Mouse (Mus musculus): Measurements from ENCODE around the gene Wdr45. TPM values are rescaled to one million over a fixed set of nuclear protein-coding genes. Genes with fewer than 3 reads are reported as not detected.

Gene Wdr45
- polyA plus RNA-seq, 1 experiment: 77.0 TPM

GRCm38 (mm10) chrX:7775501-7776205 lies 61.5 kb downstream of the Wdr45 start:
- no peak overlapping the region for H3K27ac ChIP-seq (ENCODE audit: insufficient read depth, low read length)
- H3K4me3 ChIP-seq (ENCODE audit: insufficient read depth, low read length): no peak overlapping the region
- H3K4me1 ChIP-seq (ENCODE audit: control insufficient read depth, insufficient read depth, low read length): no peaks in the 10 kb centered on the region
- TF ChIP-seq CTCF (IDR thresholded peaks at IDR 0.05; ENCODE audit: extremely low read depth, insufficient read depth, low read length): no peak
- TF ChIP-seq POLR2A (IDR thresholded peaks at IDR 0.05; ENCODE audit: extremely low read depth, insufficient read depth, low read length): no peak

- no peaks in the 10 kb centered on the region for H3K4me1 ChIP-seq (ENCODE audit: control insufficient read depth, insufficient read depth, low read length)
- TF ChIP-seq POLR2A (IDR thresholded peaks at IDR 0.05; ENCODE audit: extremely low read depth, insufficient read depth, low read length): no peak
- TF ChIP-seq CTCF (IDR thresholded peaks at IDR 0.05; ENCODE audit: extremely low read depth, insufficient read depth, low read length): peak; percentile 63
- H3K4me3 ChIP-seq (ENCODE audit: insufficient read depth, low read length): no peak overlapping the region
- no peak overlapping the region for H3K27ac ChIP-seq (ENCODE audit: insufficient read depth, low read length)
These were observed 62.4 kb downstream of the Wdr45 start for GRCm38 (mm10) chrX:7776329-7777082.

Other genes with a start within 250 kb of the Wdr45 start
- gene Foxp3, start 140.7 kb upstream of the Wdr45 start, polyA plus RNA-seq (2012; rRNA removed): 0.04 TPM in 1 of 2 replicates, not detected in the other
- gene Ppp1r3f, start 140.1 kb upstream of the Wdr45 start, polyA plus RNA-seq (2012; rRNA removed): 13.9 and 14.2 TPM in 2 replicates
- gene Ccdc22, start 108.8 kb upstream of the Wdr45 start, polyA plus RNA-seq (2012; rRNA removed): 36.1 and 39.7 TPM in 2 replicates
- 0.17 and 0.26 TPM in 2 replicates for gene Cacna1f, start 107.2 kb upstream of the Wdr45 start, polyA plus RNA-seq (2012; rRNA removed)
- gene Syp, start 75.9 kb upstream of the Wdr45 start, polyA plus RNA-seq (2012; rRNA removed): 1,108 and 1,136 TPM in 2 replicates
- gene Prickle3, start 57.1 kb upstream of the Wdr45 start, polyA plus RNA-seq (2012; rRNA removed): 2.1 and 2.5 TPM in 2 replicates
- gene Plp2, start 42.9 kb upstream of the Wdr45 start, polyA plus RNA-seq (2012; rRNA removed): 14.5 and 16.3 TPM in 2 replicates
- 0.96 and 1.2 TPM in 2 replicates for gene Magix, start 33.1 kb upstream of the Wdr45 start, polyA plus RNA-seq (2012; rRNA removed)
- gene Gpkow, start 17.2 kb upstream of the Wdr45 start, polyA plus RNA-seq (2012; rRNA removed): 26.7 and 28.3 TPM in 2 replicates
- gene Gm45208, start 7.9 kb downstream of the Wdr45 start, polyA plus RNA-seq (2012; rRNA removed): 0.46 TPM in 1 of 2 replicates, not detected in the other
- gene Praf2, start 14.1 kb downstream of the Wdr45 start, polyA plus RNA-seq (2012; rRNA removed): 131 and 135 TPM in 2 replicates
- gene Ccdc120, start 36.6 kb downstream of the Wdr45 start, polyA plus RNA-seq (2012; rRNA removed): 23.2 and 23.9 TPM in 2 replicates
- 20.6 and 21.4 TPM in 2 replicates for gene Tfe3, start 48.2 kb downstream of the Wdr45 start, polyA plus RNA-seq (2012; rRNA removed)
- 106 and 115 TPM in 2 replicates for gene Gripap1, start 75.4 kb downstream of the Wdr45 start, polyA plus RNA-seq (2012; rRNA removed)
- 7.6 and 7.9 TPM in 2 replicates for gene Kcnd1, start 108.0 kb downstream of the Wdr45 start, polyA plus RNA-seq (2012; rRNA removed)
- 46.4 and 49.1 TPM in 2 replicates for gene Otud5, start 127.0 kb downstream of the Wdr45 start, polyA plus RNA-seq (2012; rRNA removed)
- gene Pim2, start 163.9 kb downstream of the Wdr45 start, polyA plus RNA-seq (2012; rRNA removed): 52.5 and 53.8 TPM in 2 replicates
- 50.2 and 52.7 TPM in 2 replicates for gene Slc35a2, start 169.7 kb downstream of the Wdr45 start, polyA plus RNA-seq (2012; rRNA removed)
- gene Pqbp1, start 184.9 kb downstream of the Wdr45 start, polyA plus RNA-seq (2012; rRNA removed): 137 and 157 TPM in 2 replicates
- gene Timm17b, start 185.0 kb downstream of the Wdr45 start, polyA plus RNA-seq (2012; rRNA removed): 18.5 and 20.1 TPM in 2 replicates
- not detected in 2 replicates for gene Gm10491, start 193.5 kb downstream of the Wdr45 start, polyA plus RNA-seq (2012; rRNA removed)
- gene Gm10490, start 195.2 kb downstream of the Wdr45 start, polyA plus RNA-seq (2012; rRNA removed): not detected in 2 replicates
- gene Pcsk1n, start 205.5 kb downstream of the Wdr45 start, polyA plus RNA-seq (2012; rRNA removed): 580 and 602 TPM in 2 replicates
- gene Eras, start 214.3 kb downstream of the Wdr45 start, polyA plus RNA-seq (2012; rRNA removed): not detected in 2 replicates
- 70.7 and 78.0 TPM in 2 replicates for gene Hdac6, start 233.6 kb downstream of the Wdr45 start, polyA plus RNA-seq (2012; rRNA removed)